Mouse (Mus musculus) gastrocnemius, postnatal 4 days (tissue): ENCODE measurements at regions not wholly inside any gene's neighbourhood (a gene's known extent, or its start where the extent isn't known, plus 50 kb on each side); places are given as distances from the start of the nearest gene placed in this dataset.
A peak's percentile ranks its signal among the peaks of the same experiment; 100 is the strongest.

ENCODE experiments used
- DNase-seq, 2 experiments: peaks; one replicate each; pipeline ENCODE4 v3.0.0; 2021 to 2022; ENCODE audit warnings: low spot score in 2 of 2, mixed read lengths in 2 of 2

GRCm38 (mm10) chr4:53320735-53321449, 119.3 kb upstream of the Slc44a1 start:
- no peak for DNase-seq

GRCm38 (mm10) chr4:53319051-53319450, 121.2 kb upstream of the Slc44a1 start:
- DNase-seq, result no peak

GRCm38 (mm10) chr4:53318181-53318580, 122.0 kb upstream of the Slc44a1 start:
- no peak for DNase-seq

GRCm38 (mm10) chr4:53317453-53317824, 122.8 kb upstream of the Slc44a1 start:
- DNase-seq, result no peak

GRCm38 (mm10) chr4:53316796-53317452, 123.3 kb upstream of the Slc44a1 start:
- DNase-seq, result no peak

GRCm38 (mm10) chr4:53315876-53316762, 124.1 kb upstream of the Slc44a1 start:
- no peak for DNase-seq

- DNase-seq, result peak in 1 of 2 experiments; percentile 51
Measured at GRCm38 (mm10) chr4:53315121-53315875, 124.9 kb upstream of the Slc44a1 start.

GRCm38 (mm10) chr4:53314076-53314475, 126.1 kb upstream of the Slc44a1 start:
- DNase-seq, result no peak

GRCm38 (mm10) chr4:53307121-53307520, 133.1 kb upstream of the Slc44a1 start:
- no peak for DNase-seq

- DNase-seq, result no peak
Measured at GRCm38 (mm10) chr4:53304782-53305385, 135.3 kb upstream of the Slc44a1 start.

- no peak for DNase-seq
Measured at GRCm38 (mm10) chr4:53304290-53304654, 135.9 kb upstream of the Slc44a1 start.

GRCm38 (mm10) chr4:53303621-53304289, 136.5 kb upstream of the Slc44a1 start:
- DNase-seq, result peak in 1 of 2 experiments; percentile 8

GRCm38 (mm10) chr4:53297975-53298374, 138.3 kb upstream of the Abca1 start:
- DNase-seq, result no peak

GRCm38 (mm10) chr4:53292606-53293005, 132.9 kb upstream of the Abca1 start:
- DNase-seq, result no peak

- DNase-seq, result no peak
Measured at GRCm38 (mm10) chr4:53277741-53278525, 118.2 kb upstream of the Abca1 start.

GRCm38 (mm10) chr4:53270433-53270832, 110.7 kb upstream of the Abca1 start:
- no peak for DNase-seq

GRCm38 (mm10) chr4:53269999-53270398, 110.3 kb upstream of the Abca1 start:
- peak in 1 of 2 experiments; percentile 53 for DNase-seq

- no peak for DNase-seq
Measured at GRCm38 (mm10) chr4:53269251-53269842, 109.7 kb upstream of the Abca1 start.

- DNase-seq, result no peak
Measured at GRCm38 (mm10) chr4:53264901-53265300, 105.2 kb upstream of the Abca1 start.
